Mouse (Mus musculus) limb, embryonic 11.5 days (tissue): ENCODE data around the gene Rbms3. TPM values are rescaled to one million over a fixed set of nuclear protein-coding genes. Genes with fewer than 3 reads are reported as not detected.

Experiments
- ATAC-seq: fragments of 200-750 bp; cut with Nextera tagmentation; 2 replicates; pipeline ENCODE4 v1.8.0; 2017; ENCODE audit warnings: low read depth; ENCODE audit not compliant: insufficient number of reproducible peaks, low FRiP score, low TSS enrichment
- DNase-seq: peaks from one replicate; pipeline ENCODE4 v3.0.0-alpha.2; 2015; ENCODE audit warnings: low spot score
- H3K27ac ChIP-seq: fragments of 300-500 bp; sonication (generic); replicated peaks from 2 replicates; pipeline ENCODE4 v1.5.1; 2014; ENCODE audit warnings: low read depth, mild to moderate bottlenecking, low read length
- H3K27me3 ChIP-seq: fragments of 300-500 bp; sonication (generic); 2 replicates; pipeline ENCODE4 v1.6.1; 2014; ENCODE audit warnings: mild to moderate bottlenecking, low read length, mixed read lengths; ENCODE audit not compliant: control insufficient read depth, insufficient read depth
- H3K36me3 ChIP-seq: fragments of 300-500 bp; sonication (generic); 2 replicates; pipeline ENCODE4 v1.6.1; 2014; ENCODE audit warnings: mild to moderate bottlenecking, low read length, moderate library complexity, mixed read lengths; ENCODE audit not compliant: control insufficient read depth, insufficient read depth
- H3K4me1 ChIP-seq: fragments of 300-500 bp; sonication (generic); 2 replicates; pipeline ENCODE4 v1.6.1; 2014; ENCODE audit warnings: low read length, mixed read lengths; ENCODE audit not compliant: control insufficient read depth, insufficient read depth
- H3K4me2 ChIP-seq: fragments of 300-500 bp; sonication (generic); 2 replicates; pipeline ENCODE4 v1.6.1; 2014; ENCODE audit warnings: low read depth, mild to moderate bottlenecking, moderate library complexity; ENCODE audit not compliant: severe bottlenecking
- H3K4me3 ChIP-seq: fragments of 300-500 bp; sonication (generic); 2 replicates; pipeline ENCODE4 v1.5.1; 2014; ENCODE audit warnings: low read depth, low read length
- H3K9ac ChIP-seq: fragments of 300-500 bp; sonication (generic); 2 replicates; pipeline ENCODE4 v1.6.1; 2014; ENCODE audit warnings: mild to moderate bottlenecking, low read length
- H3K9me3 ChIP-seq: fragments of 300-500 bp; sonication (generic); 2 replicates; pipeline ENCODE4 v1.6.1; 2016; ENCODE audit warnings: low read length; ENCODE audit not compliant: control insufficient read depth
- WGBS: fragments of 180-500 bp; shearing (Covaris S2); extraction: QIAGEN DNeasy Blood & Tissue Kit; methylation state at CpG from one replicate; pipeline ENCODE4 v1.1.7; 2014; 5-methylcytosine and 5-hydroxymethylcytosine counted together
- polyA plus RNA-seq: library from polyadenylated mRNA; unstranded; fragments of >200 nt; fragmentation: Nextera tagmentation; extraction: Ambion mirVana; gene quantifications from 2 replicates; pipeline ENCODE4 v1.2.1, GENCODE M21; 2014

Gene Rbms3
- polyA plus RNA-seq, 1 experiment from 2014 or later = 51.9 TPM

- Histone ChIP-seq H3K27ac (no peak overlapping the region), H3K9me3 (no peaks in the 10 kb centered on the region), H3K4me1 (no peaks in the 10 kb centered on the region), H3K4me2 (no peak overlapping the region), H3K4me3 (no peak overlapping the region), H3K27me3 (no peaks in the 10 kb centered on the region), H3K9ac (no peak overlapping the region), H3K36me3 (no peaks in the 10 kb centered on the region)
- no peak for ATAC-seq
- 93% methylated on average over 10 of the region's 10 CpGs for WGBS
- no peak for DNase-seq
Observed at GRCm38 (mm10) chr9:116879600-116880457, 749.9 kb downstream of the Rbms3 start.

- Histone ChIP-seq H3K36me3 (no peaks in the 10 kb centered on the region), H3K9ac (no peak overlapping the region), H3K4me2 (no peak overlapping the region), H3K27me3 (no peaks in the 10 kb centered on the region), H3K4me1 (peaks cover 13% of the 10 kb centered on the region), H3K4me3 (no peak overlapping the region), H3K27ac (no peak overlapping the region), H3K9me3 (no peaks in the 10 kb centered on the region)
- WGBS = 63% methylated on average over 3 of the region's 3 CpGs
- ATAC-seq = no peak
- no peak for DNase-seq
Observed at GRCm38 (mm10) chr9:116876786-116877185, 752.9 kb downstream of the Rbms3 start.

- Histone ChIP-seq H3K9me3 (0 out of 2 replicates have a peak, but pooled peaks cover 3% of the 10 kb centered on the region), H3K27me3 (no peaks in the 10 kb centered on the region), H3K4me2 (no peak overlapping the region), H3K4me3 (no peak overlapping the region), H3K27ac (no peak overlapping the region), H3K36me3 (no peaks in the 10 kb centered on the region), H3K4me1 (peaks cover 13% of the 10 kb centered on the region), H3K9ac (no peak overlapping the region)
- 8% methylated on average over 2 of the region's 2 CpGs for WGBS
- DNase-seq (no peak), ATAC-seq (no peak)
Observed at GRCm38 (mm10) chr9:116873976-116874320, 755.8 kb downstream of the Rbms3 start.

- DNase-seq = no peak
- WGBS = 61% methylated on average over 30 of the region's 30 CpGs
- H3K4me3 ChIP-seq = no peak overlapping the region
Observed at GRCm38 (mm10) chr9:116873033-116873975, 756.4 kb downstream of the Rbms3 start.

GRCm38 (mm10) chr9:116872346-116872745, 757.4 kb downstream of the Rbms3 start:
- no peak for ATAC-seq
- no peaks in the 10 kb centered on the region for H3K27me3 ChIP-seq
- no peaks in the 10 kb centered on the region for H3K36me3 ChIP-seq
- H3K4me2 ChIP-seq = no peak overlapping the region
- no peak overlapping the region for H3K27ac ChIP-seq
- 84% methylated on average over 6 of the region's 6 CpGs for WGBS
- no peak overlapping the region for H3K4me3 ChIP-seq
- H3K9me3 ChIP-seq = 0 out of 2 replicates have a peak, but pooled peaks cover 3% of the 10 kb centered on the region
- no peak for DNase-seq
- H3K9ac ChIP-seq = no peak overlapping the region
- peaks cover 13% of the 10 kb centered on the region for H3K4me1 ChIP-seq

More at GRCm38 (mm10) chr9:116873033-116873975, 756.4 kb downstream of the Rbms3 start:
- 0 out of 2 replicates have a peak, but pooled peaks cover 3% of the 10 kb centered on the region for H3K9me3 ChIP-seq
- H3K36me3 ChIP-seq = no peaks in the 10 kb centered on the region
- H3K27ac ChIP-seq = peak overlapping the region; percentile 36; the same call in 1 of the 2 replicates
- H3K4me1 ChIP-seq = peaks cover 13% of the 10 kb centered on the region
- no peak for ATAC-seq
- no peak overlapping the region for H3K4me2 ChIP-seq
- no peak overlapping the region for H3K9ac ChIP-seq
- H3K27me3 ChIP-seq = no peaks in the 10 kb centered on the region

GRCm38 (mm10) chr9:116871576-116871975, 758.1 kb downstream of the Rbms3 start:
- no peaks in the 10 kb centered on the region for H3K36me3 ChIP-seq
- 89% methylated on average over 5 of the region's 5 CpGs for WGBS
- ATAC-seq (no peak), DNase-seq (no peak)
- no peak overlapping the region for H3K4me3 ChIP-seq
- no peaks in the 10 kb centered on the region for H3K27me3 ChIP-seq
- H3K9me3 ChIP-seq = 0 out of 2 replicates have a peak, but pooled peaks cover 3% of the 10 kb centered on the region
- peaks cover 13% of the 10 kb centered on the region for H3K4me1 ChIP-seq
- H3K4me2 ChIP-seq = no peak overlapping the region
- H3K27ac ChIP-seq = no peak overlapping the region
- H3K9ac ChIP-seq = no peak overlapping the region

- no peak for DNase-seq
- WGBS = 89% methylated on average over 7 of the region's 7 CpGs
- no peak overlapping the region for H3K27ac ChIP-seq
- H3K9ac ChIP-seq = no peak overlapping the region
- no peaks in the 10 kb centered on the region for H3K9me3 ChIP-seq
- H3K4me2 ChIP-seq = no peak overlapping the region
- H3K27me3 ChIP-seq = no peaks in the 10 kb centered on the region
- no peak for ATAC-seq
- H3K4me1 ChIP-seq = peaks cover 4% of the 10 kb centered on the region; the same call in 1 of the 2 replicates
- H3K36me3 ChIP-seq = no peaks in the 10 kb centered on the region
- no peak overlapping the region for H3K4me3 ChIP-seq
Observed at GRCm38 (mm10) chr9:116866060-116866459, 763.7 kb downstream of the Rbms3 start.

GRCm38 (mm10) chr9:116863626-116864025, 766.1 kb downstream of the Rbms3 start:
- no peaks in the 10 kb centered on the region for H3K9me3 ChIP-seq
- H3K9ac ChIP-seq = no peak overlapping the region
- H3K4me3 ChIP-seq = no peak overlapping the region
- peak; percentile 38 for DNase-seq
- peak; percentile 35; the same call in 1 of the 2 replicates for ATAC-seq
- peaks cover 4% of the 10 kb centered on the region; the same call in 1 of the 2 replicates for H3K4me1 ChIP-seq
- no peaks in the 10 kb centered on the region for H3K36me3 ChIP-seq
- no peak overlapping the region for H3K4me2 ChIP-seq
- H3K27me3 ChIP-seq = no peaks in the 10 kb centered on the region
- no peak overlapping the region for H3K27ac ChIP-seq
- 27% methylated on average over 4 of the region's 4 CpGs for WGBS
